Mouse (Mus musculus) stomach, embryonic 14.5 days (tissue): ENCODE measurements around the gene Lhfpl2. TPM values are rescaled to one million over a fixed set of nuclear protein-coding genes. Genes with fewer than 3 reads are reported as not detected.

Source experiments
- ATAC-seq: fragments of 200-750 bp; cut with Nextera tagmentation; 2 replicates; pipeline ENCODE4 v1.8.0; 2017; ENCODE audit warnings: low read depth, moderate TSS enrichment; ENCODE audit not compliant: insufficient number of reproducible peaks, insufficient read depth, low FRiP score
- H3K27ac ChIP-seq: fragments of 300-500 bp; sonication (generic); 2 replicates; pipeline ENCODE4 v1.5.1; 2014; ENCODE audit warnings: mild to moderate bottlenecking, low read length, moderate library complexity, mixed read lengths
- H3K27me3 ChIP-seq: fragments of 300-500 bp; sonication (generic); 2 replicates; pipeline ENCODE4 v1.6.1; 2014; ENCODE audit warnings: low read length, control low read depth, mixed read lengths; ENCODE audit not compliant: control insufficient read depth, insufficient read depth
- H3K36me3 ChIP-seq: fragments of 300-500 bp; sonication (generic); 2 replicates; pipeline ENCODE4 v1.6.1; 2014; ENCODE audit warnings: mild to moderate bottlenecking, control low read depth, low read length, moderate library complexity, mixed read lengths; ENCODE audit not compliant: control insufficient read depth, insufficient read depth
- H3K4me1 ChIP-seq: fragments of 300-500 bp; sonication (generic); 2 replicates; pipeline ENCODE4 v1.6.1; 2014; ENCODE audit warnings: low read length, control low read depth, mixed read lengths; ENCODE audit not compliant: control insufficient read depth, insufficient read depth
- H3K4me2 ChIP-seq: fragments of 300-500 bp; sonication (generic); replicated peaks from 2 replicates; pipeline ENCODE4 v1.6.1; 2014; ENCODE audit warnings: low read depth, low read length, control low read depth
- H3K4me3 ChIP-seq: fragments of 300-500 bp; sonication (generic); 2 replicates; pipeline ENCODE4 v1.5.1; 2014; ENCODE audit warnings: low read depth, low read length, control low read depth
- H3K9ac ChIP-seq: fragments of 300-500 bp; sonication (generic); replicated peaks from 2 replicates; pipeline ENCODE4 v1.6.1; 2014; ENCODE audit warnings: low read depth, mild to moderate bottlenecking, control low read depth, low read length, moderate library complexity, mixed read lengths
- H3K9me3 ChIP-seq: fragments of 300-500 bp; sonication (generic); 2 replicates; pipeline ENCODE4 v1.6.1; 2016; ENCODE audit warnings: low read depth, low read length, control low read depth; ENCODE audit not compliant: control insufficient read depth
- WGBS: fragments of 180-500 bp; shearing (Covaris S2); extraction: QIAGEN DNeasy Blood & Tissue Kit; methylation state at CpG from one replicate; pipeline ENCODE4 v1.1.7; 2014; 5-methylcytosine and 5-hydroxymethylcytosine counted together
- polyA plus RNA-seq: library from polyadenylated mRNA; unstranded; fragments of >200 nt; fragmentation: Nextera tagmentation; extraction: Ambion mirVana; gene quantifications from 2 replicates; pipeline ENCODE4 v1.2.1, GENCODE M21; 2014

Gene Lhfpl2
- polyA plus RNA-seq, 1 experiment from 2014 or later, result 20.8 TPM

GRCm38 (mm10) chr13:94086090-94086808, 28.7 kb downstream of the Lhfpl2 start:
- Histone ChIP-seq H3K9me3 (no peaks in the 10 kb centered on the region), H3K27ac (no peak overlapping the region), H3K4me1 (no peaks in the 10 kb centered on the region), H3K9ac (no peak overlapping the region), H3K4me3 (no peak overlapping the region), H3K36me3 (no peaks in the 10 kb centered on the region), H3K4me2 (no peak overlapping the region), H3K27me3 (no peaks in the 10 kb centered on the region)
- WGBS, result 85% methylated on average over 12 of the region's 12 CpGs
- no peak for ATAC-seq

GRCm38 (mm10) chr13:94087061-94087460, 29.5 kb downstream of the Lhfpl2 start:
- Histone ChIP-seq H3K27me3 (no peaks in the 10 kb centered on the region), H3K4me1 (no peaks in the 10 kb centered on the region), H3K4me2 (no peak overlapping the region), H3K36me3 (no peaks in the 10 kb centered on the region), H3K9ac (no peak overlapping the region), H3K9me3 (no peaks in the 10 kb centered on the region), H3K27ac (no peak overlapping the region), H3K4me3 (no peak overlapping the region)
- no peak for ATAC-seq
- WGBS, result 53% methylated on average over 9 of the region's 9 CpGs

- no peak overlapping the region for H3K4me2 ChIP-seq
- no peak for ATAC-seq
- H3K9ac ChIP-seq, result no peak overlapping the region
- H3K27me3 ChIP-seq, result no peaks in the 10 kb centered on the region
- H3K36me3 ChIP-seq, result no peaks in the 10 kb centered on the region
- 67% methylated on average over 9 of the region's 9 CpGs for WGBS
- no peak overlapping the region for H3K27ac ChIP-seq
- no peaks in the 10 kb centered on the region for H3K9me3 ChIP-seq
- H3K4me1 ChIP-seq, result no peaks in the 10 kb centered on the region; the same call in 1 of the 2 replicates
- no peak overlapping the region for H3K4me3 ChIP-seq
Observed at GRCm38 (mm10) chr13:94088788-94089187, 31.2 kb downstream of the Lhfpl2 start.

- Histone ChIP-seq H3K4me2 (no peak overlapping the region), H3K4me1 (no peaks in the 10 kb centered on the region; the same call in 1 of the 2 replicates)
- WGBS, result 55% methylated on average over 9 of the region's 9 CpGs
Observed at GRCm38 (mm10) chr13:94089286-94089685, 31.7 kb downstream of the Lhfpl2 start.

GRCm38 (mm10) chr13:94091366-94091765, 33.8 kb downstream of the Lhfpl2 start:
- no peak for ATAC-seq
- no peaks in the 10 kb centered on the region; the same call in 1 of the 2 replicates for H3K4me1 ChIP-seq

More at GRCm38 (mm10) chr13:94089286-94089685, 31.7 kb downstream of the Lhfpl2 start:
- no peak for ATAC-seq
- Histone ChIP-seq H3K27ac (no peak overlapping the region), H3K4me3 (no peak overlapping the region), H3K9ac (no peak overlapping the region), H3K9me3 (no peaks in the 10 kb centered on the region), H3K36me3 (no peaks in the 10 kb centered on the region), H3K27me3 (no peaks in the 10 kb centered on the region)

GRCm38 (mm10) chr13:94094176-94094575, 36.6 kb downstream of the Lhfpl2 start:
- no peaks in the 10 kb centered on the region for H3K9me3 ChIP-seq
- H3K4me3 ChIP-seq, result no peak overlapping the region
- H3K36me3 ChIP-seq, result no peaks in the 10 kb centered on the region
- no peaks in the 10 kb centered on the region for H3K27me3 ChIP-seq
- no peak for ATAC-seq
- no peak overlapping the region for H3K9ac ChIP-seq
- no peaks in the 10 kb centered on the region; the same call in 1 of the 2 replicates for H3K4me1 ChIP-seq
- H3K27ac ChIP-seq, result no peak overlapping the region
- H3K4me2 ChIP-seq, result no peak overlapping the region
- WGBS, result 70% methylated on average over 4 of the region's 4 CpGs

More at GRCm38 (mm10) chr13:94091366-94091765, 33.8 kb downstream of the Lhfpl2 start:
- Histone ChIP-seq H3K4me3 (no peak overlapping the region), H3K4me2 (no peak overlapping the region), H3K27ac (no peak overlapping the region), H3K9ac (no peak overlapping the region), H3K36me3 (no peaks in the 10 kb centered on the region), H3K27me3 (no peaks in the 10 kb centered on the region), H3K9me3 (no peaks in the 10 kb centered on the region)
- 53% methylated on average over 2 of the region's 2 CpGs for WGBS

- no peaks in the 10 kb centered on the region for H3K27me3 ChIP-seq
- WGBS, result 80% methylated on average over 3 of the region's 3 CpGs
- H3K9me3 ChIP-seq, result no peaks in the 10 kb centered on the region
- ATAC-seq, result no peak
- no peak overlapping the region for H3K4me2 ChIP-seq
- H3K36me3 ChIP-seq, result no peaks in the 10 kb centered on the region
- H3K4me3 ChIP-seq, result no peak overlapping the region
- H3K9ac ChIP-seq, result no peak overlapping the region
- H3K27ac ChIP-seq, result no peak overlapping the region
- no peaks in the 10 kb centered on the region; the same call in 1 of the 2 replicates for H3K4me1 ChIP-seq
Observed at GRCm38 (mm10) chr13:94094625-94095024, 37.0 kb downstream of the Lhfpl2 start.

- Histone ChIP-seq H3K27me3 (no peaks in the 10 kb centered on the region), H3K27ac (no peak overlapping the region), H3K4me2 (no peak overlapping the region), H3K9me3 (no peaks in the 10 kb centered on the region), H3K4me1 (peaks cover 3% of the 10 kb centered on the region; the same call in 1 of the 2 replicates), H3K4me3 (no peak overlapping the region), H3K9ac (no peak overlapping the region), H3K36me3 (no peaks in the 10 kb centered on the region)
- no peak for ATAC-seq
Observed at GRCm38 (mm10) chr13:94095202-94095601, 37.6 kb downstream of the Lhfpl2 start.

GRCm38 (mm10) chr13:94097667-94098066, 40.1 kb downstream of the Lhfpl2 start:
- H3K9me3 ChIP-seq, result no peaks in the 10 kb centered on the region
- no peak overlapping the region for H3K27ac ChIP-seq
- ATAC-seq, result no peak
- H3K4me3 ChIP-seq, result no peak overlapping the region
- H3K4me2 ChIP-seq, result no peak overlapping the region
- H3K36me3 ChIP-seq, result no peaks in the 10 kb centered on the region
- 14% methylated on average over 2 of the region's 2 CpGs for WGBS
- 0 out of 2 replicates have a peak, but pooled peaks cover 3% of the 10 kb centered on the region for H3K4me1 ChIP-seq
- H3K27me3 ChIP-seq, result no peaks in the 10 kb centered on the region
- no peak overlapping the region for H3K9ac ChIP-seq
